In genomic region chr4:95050518-95051278, GRCm38 (mm10) we compare ENCODE assay signal across 8 mouse cellular contexts. TPM values are rescaled to one million over a fixed set of nuclear protein-coding genes. Genes with fewer than 3 reads are reported as not detected.
DNase-seq lines count a peak whose midpoint lies in the region; ATAC-seq and TF ChIP-seq lines count a peak whose summit lies in the region.

No protein-coding gene starts in this region.

- no peaks in the 10 kb centered on the region for H3K27me3 ChIP-seq in hindbrain, embryonic 10.5 days (ENCODE audit: insufficient read depth, poor library complexity, severe bottlenecking)
- H3K27me3 ChIP-seq in lung, embryonic 15.5 days = no peaks in the 10 kb centered on the region
- H3K27me3 ChIP-seq in thymus, adult 2 months (ENCODE audit: control insufficient read depth, insufficient read depth, low read length) = no peaks in the 10 kb centered on the region

- H3K27ac ChIP-seq in hindbrain, embryonic 10.5 days = peak overlapping the region; percentile 96
- peak overlapping the region; percentile 99 for H3K27ac ChIP-seq in lung, embryonic 15.5 days
- no peak overlapping the region for H3K27ac ChIP-seq in thymus, adult 2 months (ENCODE audit: control insufficient read depth, insufficient read depth, low read length)

- TF ChIP-seq CTCF in thymus, adult 2 months (IDR thresholded peaks at IDR 0.05; ENCODE audit: borderline replicate concordance, control insufficient read depth, extremely low read depth, insufficient read depth, low read length, poor library complexity) = peak; percentile 32; the same call in 1 of the 2 replicates

- H3K36me3 ChIP-seq in hindbrain, embryonic 10.5 days = no peaks in the 10 kb centered on the region
- no peaks in the 10 kb centered on the region for H3K36me3 ChIP-seq in lung, embryonic 15.5 days
- H3K36me3 ChIP-seq in thymus, adult 2 months (ENCODE audit: control insufficient read depth, insufficient read depth, low read length) = no peaks in the 10 kb centered on the region

- H3K4me3 ChIP-seq in hindbrain, embryonic 10.5 days = peak overlapping the region; percentile 86
- H3K4me3 ChIP-seq in lung, embryonic 15.5 days = peak overlapping the region; percentile 71
- peak overlapping the region; percentile 69 for H3K4me3 ChIP-seq in thymus, adult 2 months (ENCODE audit: control insufficient read depth, insufficient read depth, low read length)

- no peak for TF ChIP-seq POLR2A in thymus, adult 2 months (IDR thresholded peaks at IDR 0.05; ENCODE audit: control insufficient read depth, extremely low read depth, insufficient read depth, low read length, poor library complexity)

- H3K9ac ChIP-seq in lung, embryonic 15.5 days = peak overlapping the region; percentile 79

- no peaks in the 10 kb centered on the region for H3K9me3 ChIP-seq in hindbrain, embryonic 10.5 days
- no peaks in the 10 kb centered on the region for H3K9me3 ChIP-seq in lung, embryonic 15.5 days

- peak; percentile 84 for DNase-seq in CD4-positive, CD25-positive, alpha-beta regulatory T cell, adult 2 months (ENCODE audit: low read depth, low spot score)
- peak; percentile 67 for DNase-seq in cerebellum, adult 11 months
- peak; percentile 60 for DNase-seq in forelimb bud, embryonic 11.5 days (ENCODE audit: low read depth, low spot score)
- peak; percentile 79 for DNase-seq in hindbrain, embryonic 10.5 days (ENCODE audit: low spot score)
- peak; percentile 77 for DNase-seq in layer of hippocampus, adult 9-11 months
- DNase-seq in ovary, adult 18-20 months (ENCODE audit: low spot score) = peak; percentile 70
- DNase-seq in thymus, adult 2 months = peak; percentile 82

- peak overlapping the region; percentile 82 for H3K4me2 ChIP-seq in lung, embryonic 15.5 days

- WGBS in hindbrain, embryonic 10.5 days = under 1% methylated on average over 70 of the region's 70 CpGs
- WGBS in lung, embryonic 15.5 days = under 1% methylated on average over 70 of the region's 70 CpGs
- WGBS in thymus, adult 2 months = under 1% methylated on average over 70 of the region's 70 CpGs

- H3K4me1 ChIP-seq in hindbrain, embryonic 10.5 days (replicated peaks) = peaks cover 45% of the 10 kb centered on the region
- H3K4me1 ChIP-seq in lung, embryonic 15.5 days = peaks cover 34% of the 10 kb centered on the region
- H3K4me1 ChIP-seq in thymus, adult 2 months (replicated peaks; ENCODE audit: control insufficient read depth, insufficient read depth, low read length) = peaks cover 19% of the 10 kb centered on the region

- 0 out of 2 replicates have a peak, but pooled peaks have one; percentile 1 for ATAC-seq in lung, embryonic 15.5 days (ENCODE audit: borderline replicate concordance, extremely low read depth, low FRiP score, low TSS enrichment)

RNA-seq across cellular contexts. Expression of gene Jun, which starts 1.3 kb away (rescaled TPM):
- polyA plus RNA-seq in hindbrain, embryonic 10.5 days (2016; fragmentation: Nextera tagmentation; extraction: Ambion mirVana) = 63.7 and 64.6 TPM in 2 replicates
- 123 and 124 TPM in 2 replicates for polyA plus RNA-seq in lung, embryonic 15.5 days (2015; fragmentation: Nextera tagmentation; extraction: Ambion mirVana)
- 17.3 and 18.7 TPM in 2 replicates for polyA plus RNA-seq in thymus, adult 2 months (2012; rRNA removed)
